Mouse (Mus musculus) hindbrain, embryonic 12.5 days (tissue): ENCODE measurements around the gene Inpp5d. TPM values are rescaled to one million over a fixed set of nuclear protein-coding genes. Genes with fewer than 3 reads are reported as not detected.

Experiments
- ATAC-seq: fragments of 200-750 bp; cut with Nextera tagmentation; 2 replicates; pipeline ENCODE4 v1.8.0; 2017; ENCODE audit warnings: moderate TSS enrichment; ENCODE audit not compliant: low FRiP score
- H3K27ac ChIP-seq: fragments of 300-500 bp; sonication (generic); 2 replicates; pipeline ENCODE4 v1.5.1; 2016; ENCODE audit warnings: mild to moderate bottlenecking
- H3K27me3 ChIP-seq: fragments of 300-500 bp; sonication (generic); 2 replicates; pipeline ENCODE4 v1.6.1; 2016; ENCODE audit warnings: mild to moderate bottlenecking
- H3K36me3 ChIP-seq: fragments of 300-500 bp; sonication (generic); 2 replicates; pipeline ENCODE4 v1.6.1; 2016; ENCODE audit warnings: mild to moderate bottlenecking
- H3K4me1 ChIP-seq: fragments of 300-500 bp; sonication (generic); 2 replicates; pipeline ENCODE4 v1.6.1; 2016
- H3K4me2 ChIP-seq: fragments of 300-500 bp; sonication (generic); replicated peaks from 2 replicates; pipeline ENCODE4 v1.6.1; 2016; ENCODE audit warnings: mild to moderate bottlenecking
- H3K4me3 ChIP-seq: fragments of 300-500 bp; sonication (generic); 2 replicates; pipeline ENCODE4 v1.5.1; 2016; ENCODE audit warnings: mild to moderate bottlenecking
- H3K9ac ChIP-seq: fragments of 300-500 bp; sonication (generic); 2 replicates; pipeline ENCODE4 v1.6.1; 2016; ENCODE audit warnings: mild to moderate bottlenecking, moderate library complexity
- H3K9me3 ChIP-seq: fragments of 300-500 bp; sonication (generic); replicated peaks from 2 replicates; pipeline ENCODE4 v1.6.1; 2016; ENCODE audit warnings: mild to moderate bottlenecking
- WGBS: fragments of 180-500 bp; shearing (Covaris S2); methylation state at CpG from one replicate; pipeline ENCODE4 v1.1.7; 2016; 5-methylcytosine and 5-hydroxymethylcytosine counted together
- polyA plus RNA-seq: library from polyadenylated mRNA; unstranded; fragments of >200 nt; fragmentation: Nextera tagmentation; extraction: Ambion mirVana; gene quantifications from 2 replicates; pipeline ENCODE4 v1.2.1, GENCODE M21; 2016

Gene Inpp5d
- polyA plus RNA-seq, 1 experiment from 2014 or later = 5.5 TPM

DNA sequence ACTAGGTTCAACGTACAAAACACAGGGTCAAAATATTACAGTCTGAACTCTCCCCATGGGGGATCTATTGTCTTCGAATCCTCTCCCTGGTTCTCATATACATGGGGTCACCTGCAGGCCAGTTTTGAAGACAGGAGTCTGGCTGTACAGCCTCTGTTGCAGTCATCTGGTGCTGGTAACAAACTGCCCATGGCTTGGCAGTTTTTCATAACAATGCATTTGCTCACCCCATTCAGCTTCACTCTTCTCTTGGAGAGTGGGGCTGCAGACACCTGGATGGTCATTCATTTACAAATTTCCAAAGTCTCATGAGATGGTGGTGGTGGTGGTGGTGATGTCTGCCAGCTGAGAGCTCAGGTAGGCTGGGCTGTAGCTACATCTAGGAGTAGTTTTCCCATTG lies 109.0 kb downstream of the Inpp5d start:
- H3K27me3 ChIP-seq = no peaks in the 10 kb centered on the region
- H3K4me3 ChIP-seq = no peak overlapping the region
- H3K27ac ChIP-seq = no peak overlapping the region
- H3K9me3 ChIP-seq = no peaks in the 10 kb centered on the region
- H3K9ac ChIP-seq = no peak overlapping the region
- no peak overlapping the region for H3K4me2 ChIP-seq
- ATAC-seq = no peak
- no peaks in the 10 kb centered on the region for H3K4me1 ChIP-seq
- WGBS = 78% methylated on average over 2 of the region's 2 CpGs
- no peaks in the 10 kb centered on the region for H3K36me3 ChIP-seq

DNA sequence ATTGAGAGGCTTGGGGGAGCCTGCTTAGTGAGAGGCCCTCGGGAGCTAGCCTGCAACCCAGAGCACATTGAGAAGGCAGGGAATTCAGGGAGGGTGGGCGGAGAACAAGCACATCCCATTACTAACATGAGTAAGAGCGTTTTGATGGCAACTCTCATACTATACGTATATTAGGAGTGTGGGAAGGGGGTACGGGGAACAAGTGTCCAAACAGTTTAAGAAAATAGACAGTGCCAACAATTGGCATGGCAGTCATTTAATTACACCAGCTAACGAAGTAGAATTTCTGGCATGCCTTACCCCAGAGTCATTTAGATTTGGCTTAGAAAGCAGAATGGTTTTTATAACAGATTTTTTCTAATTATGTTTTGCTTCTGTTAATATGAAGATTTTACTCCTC lies 109.7 kb downstream of the Inpp5d start:
- no peak overlapping the region for H3K27ac ChIP-seq
- no peak overlapping the region for H3K4me2 ChIP-seq
- no peaks in the 10 kb centered on the region for H3K9me3 ChIP-seq
- ATAC-seq = no peak
- no peaks in the 10 kb centered on the region for H3K27me3 ChIP-seq
- H3K4me3 ChIP-seq = no peak overlapping the region
- H3K9ac ChIP-seq = no peak overlapping the region
- WGBS = 90% methylated on average over 6 of the region's 6 CpGs
- no peaks in the 10 kb centered on the region for H3K36me3 ChIP-seq
- H3K4me1 ChIP-seq = no peaks in the 10 kb centered on the region

DNA sequence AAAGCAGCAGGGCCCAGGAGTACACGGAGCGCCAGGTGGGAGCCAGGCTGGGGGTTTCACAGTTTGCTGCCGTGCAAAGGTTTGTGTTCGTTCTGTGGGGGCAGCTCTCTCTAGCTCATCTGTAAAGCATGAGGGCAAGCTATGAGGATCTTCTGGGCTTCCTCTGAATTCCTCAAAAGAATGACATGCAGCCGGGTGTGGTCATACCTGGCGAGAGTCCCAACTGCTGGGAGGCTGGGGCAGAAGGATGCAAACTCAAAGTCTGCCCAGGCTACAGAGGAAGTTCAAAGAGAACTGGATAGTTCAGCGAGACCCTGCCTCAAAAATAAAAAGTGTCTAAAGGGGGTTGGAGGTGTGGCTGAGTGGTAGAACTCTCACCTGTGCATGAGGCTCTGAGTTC lies 110.2 kb downstream of the Inpp5d start:
- Histone ChIP-seq H3K9ac (no peak overlapping the region), H3K27me3 (no peaks in the 10 kb centered on the region), H3K4me3 (no peak overlapping the region), H3K36me3 (no peaks in the 10 kb centered on the region), H3K4me1 (no peaks in the 10 kb centered on the region), H3K27ac (no peak overlapping the region), H3K9me3 (no peaks in the 10 kb centered on the region), H3K4me2 (no peak overlapping the region)
- 88% methylated on average over 7 of the region's 7 CpGs for WGBS
- ATAC-seq = no peak

DNA sequence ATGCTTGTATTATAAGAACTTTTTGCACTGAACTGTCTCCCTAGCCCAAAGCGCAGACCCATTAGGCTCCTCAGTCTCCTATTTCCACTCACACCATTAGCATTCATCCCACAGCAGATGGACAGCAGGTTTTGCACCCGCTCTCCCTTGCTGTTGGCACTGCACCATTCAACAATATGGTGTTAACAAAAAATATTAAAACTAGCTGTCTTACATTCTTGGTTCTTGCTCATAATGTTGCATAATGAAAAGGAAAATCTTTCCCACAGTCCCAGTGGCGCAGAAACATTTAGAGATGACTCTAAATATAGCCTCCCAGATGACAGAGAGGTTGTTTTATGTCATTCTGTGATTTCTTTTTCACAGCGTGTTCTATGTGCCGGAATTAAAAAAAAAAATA lies 113.1 kb downstream of the Inpp5d start:
- Histone ChIP-seq H3K27ac (no peak overlapping the region), H3K4me2 (no peak overlapping the region), H3K27me3 (no peaks in the 10 kb centered on the region), H3K9me3 (no peaks in the 10 kb centered on the region), H3K4me1 (no peaks in the 10 kb centered on the region), H3K4me3 (no peak overlapping the region), H3K9ac (no peak overlapping the region), H3K36me3 (no peaks in the 10 kb centered on the region)
- ATAC-seq = no peak
- WGBS = 87% methylated on average over 5 of the region's 5 CpGs

DNA sequence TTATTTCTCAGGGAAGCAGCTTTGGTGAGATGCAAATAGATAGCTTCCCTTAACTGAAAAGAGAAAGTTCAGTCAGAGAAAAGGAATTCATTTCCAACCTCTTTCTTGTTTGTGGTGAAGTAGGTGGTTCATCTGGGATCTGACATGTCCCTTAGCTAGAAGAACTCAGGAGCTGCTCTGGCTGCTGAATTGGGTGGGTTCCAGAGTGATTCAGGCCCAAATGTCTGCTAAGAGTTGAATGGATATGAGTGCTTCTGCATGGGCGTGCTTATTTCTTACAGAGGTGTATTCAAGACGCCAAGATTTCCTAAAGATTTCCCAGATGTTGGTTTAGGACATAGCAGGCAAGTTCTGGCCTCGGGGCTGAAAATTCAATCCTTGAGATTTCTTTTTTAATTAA lies 114.0 kb downstream of the Inpp5d start:
- no peak for ATAC-seq
- Histone ChIP-seq H3K4me1 (no peaks in the 10 kb centered on the region), H3K27ac (no peak overlapping the region), H3K4me3 (no peak overlapping the region), H3K9me3 (no peaks in the 10 kb centered on the region), H3K36me3 (no peaks in the 10 kb centered on the region), H3K9ac (no peak overlapping the region), H3K27me3 (no peaks in the 10 kb centered on the region), H3K4me2 (no peak overlapping the region)
- WGBS = 78% methylated on average over 3 of the region's 3 CpGs

DNA sequence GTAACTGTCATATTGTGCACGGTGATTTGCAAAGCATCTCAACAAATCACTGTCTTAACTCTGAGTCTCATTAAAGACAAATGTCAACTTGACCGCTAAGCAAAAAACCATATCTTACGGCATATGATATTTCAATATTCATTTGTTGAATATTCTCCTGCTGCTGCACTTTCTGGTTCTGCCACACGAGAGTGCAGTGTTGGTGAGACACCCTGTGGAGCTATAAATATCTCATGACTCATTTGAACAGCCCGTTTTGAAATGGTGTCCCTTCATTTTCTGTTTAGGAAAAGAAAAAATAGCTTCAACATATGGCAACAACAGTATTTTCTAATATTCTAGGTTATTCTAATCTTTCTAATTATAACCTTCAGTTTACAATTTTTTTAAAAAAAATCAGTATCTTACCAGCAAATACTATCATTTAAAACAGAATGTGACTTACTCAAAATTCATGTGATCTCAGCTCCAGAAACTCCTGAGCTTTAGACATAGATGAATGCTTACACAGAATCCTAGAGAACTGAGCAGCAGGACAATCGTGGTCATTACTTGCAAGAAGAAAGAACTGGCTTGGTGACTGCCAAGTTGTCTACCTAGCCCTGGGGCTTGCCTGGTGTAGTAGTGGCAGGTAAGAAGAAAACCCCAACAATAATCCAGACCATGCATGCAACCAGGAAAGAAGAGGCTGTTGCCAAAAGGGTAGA lies 120.6 kb downstream of the Inpp5d start:
- Histone ChIP-seq H3K27me3 (no peaks in the 10 kb centered on the region), H3K36me3 (no peaks in the 10 kb centered on the region), H3K4me3 (no peak overlapping the region), H3K4me2 (no peak overlapping the region), H3K9ac (no peak overlapping the region), H3K27ac (no peak overlapping the region), H3K4me1 (no peaks in the 10 kb centered on the region), H3K9me3 (no peaks in the 10 kb centered on the region)
- ATAC-seq = no peak
- WGBS = 79% methylated on average over 6 of the region's 6 CpGs

DNA sequence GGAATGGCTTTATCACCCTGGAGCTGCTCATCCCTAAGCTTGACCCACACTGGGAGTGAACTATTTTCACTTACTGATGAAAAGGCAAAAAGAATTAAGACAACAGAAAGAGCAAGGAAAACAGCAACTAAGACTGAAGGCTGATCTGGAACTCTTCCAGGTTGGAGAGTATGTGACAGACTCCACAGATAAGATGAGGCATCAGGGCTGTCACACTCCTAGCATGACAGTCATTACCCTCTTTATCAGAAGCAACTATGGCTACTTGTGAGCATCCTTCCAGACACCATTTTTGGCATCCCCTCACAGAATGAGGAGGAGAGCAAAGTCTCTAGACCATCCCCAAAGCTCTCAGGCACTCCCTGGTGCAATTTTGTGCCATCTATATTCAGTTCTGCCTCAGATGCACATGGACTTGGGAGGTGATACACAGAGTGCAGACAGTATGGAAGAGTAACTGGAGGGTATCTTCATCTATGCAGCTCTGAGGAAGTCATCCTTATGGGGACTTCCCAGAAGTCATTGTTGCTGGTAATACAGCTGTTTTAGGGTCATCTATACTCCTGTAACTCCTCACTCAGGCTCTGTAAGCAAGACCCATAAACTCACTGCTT lies 129.4 kb downstream of the Inpp5d start:
- H3K9ac ChIP-seq = no peak overlapping the region
- H3K27ac ChIP-seq = no peak overlapping the region
- no peak overlapping the region for H3K4me3 ChIP-seq
- no peak overlapping the region for H3K4me2 ChIP-seq
- no peak for ATAC-seq
- H3K36me3 ChIP-seq = no peaks in the 10 kb centered on the region
- no peaks in the 10 kb centered on the region for H3K9me3 ChIP-seq
- peaks cover 3% of the 10 kb centered on the region; the same call in 1 of the 2 replicates for H3K27me3 ChIP-seq
- no peaks in the 10 kb centered on the region for H3K4me1 ChIP-seq

DNA sequence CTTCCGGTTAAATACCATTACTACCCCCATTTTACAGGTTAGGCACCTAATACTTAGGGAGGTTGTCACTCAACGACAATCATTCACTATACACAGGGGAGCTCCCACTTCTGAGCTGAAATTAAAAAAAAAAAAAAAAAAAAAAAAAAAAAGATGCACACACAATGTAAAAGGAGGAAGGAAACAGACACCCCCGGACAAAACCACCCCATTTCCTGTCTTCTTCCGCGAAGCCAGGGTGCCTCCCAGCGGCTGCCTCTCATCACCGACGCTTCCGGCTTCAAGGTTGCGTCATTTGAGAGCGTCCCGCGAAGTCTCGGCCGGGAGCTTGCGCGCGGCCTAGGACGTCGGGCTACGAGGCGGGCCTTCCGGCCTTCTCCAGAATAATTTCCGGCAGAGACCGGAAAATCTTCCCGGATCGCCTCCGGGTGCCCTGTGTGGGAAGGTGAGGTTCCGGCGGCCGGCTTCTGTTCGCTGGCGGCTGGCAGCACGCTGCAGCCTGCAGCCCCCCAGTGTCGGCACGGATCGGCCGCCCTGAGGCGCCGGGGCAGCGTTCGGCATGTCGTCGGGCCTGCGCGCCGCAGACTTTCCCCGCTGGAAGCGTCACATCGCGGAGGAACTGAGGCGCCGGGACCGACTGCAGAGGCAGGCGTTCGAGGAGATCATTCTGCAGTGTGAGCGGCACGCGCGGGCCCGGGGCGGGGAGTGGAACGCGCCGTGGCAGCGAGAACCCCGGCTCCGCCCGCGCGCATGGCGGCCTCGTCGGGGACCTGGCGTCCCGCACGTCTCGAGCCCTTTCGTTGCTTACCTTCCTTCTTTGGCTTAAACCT lies 135.7 kb downstream of the Inpp5d start, which contains the start of gene Atg16l1:
Gene Atg16l1, plus strand, starts transcription at position 230 of the 830 bp plus-strand sequence.
- WGBS = 2% methylated on average over 74 of the region's 79 CpGs

DNA sequence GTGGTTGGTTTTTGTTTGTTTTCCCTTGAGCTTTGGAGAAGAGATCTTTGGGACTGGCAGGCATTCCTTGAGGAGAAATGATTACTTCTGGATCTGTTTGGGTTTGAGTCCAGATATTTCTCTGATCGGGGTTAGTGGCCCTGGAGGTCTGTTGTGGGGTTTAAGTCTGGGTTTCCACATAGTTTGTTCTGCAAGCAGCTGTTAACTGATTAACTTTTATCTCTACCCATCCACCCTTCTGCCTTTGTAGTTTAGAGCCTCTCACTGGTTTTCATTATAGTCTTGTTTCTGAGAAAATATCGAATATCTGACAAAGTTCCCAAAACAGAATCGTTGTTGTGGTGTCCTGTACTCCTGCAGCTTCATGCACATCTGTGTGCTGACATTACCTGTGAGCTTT lies 143.7 kb downstream of the Inpp5d start:
- Histone ChIP-seq H3K36me3 (peaks cover 93% of the 10 kb centered on the region), H3K4me1 (no peaks in the 10 kb centered on the region)
- ATAC-seq = no peak

More for the DNA sequence above, 135.7 kb downstream of the Inpp5d start, which contains the start of gene Atg16l1:
- H3K36me3 ChIP-seq = peaks cover 25% of the 10 kb centered on the region
- no peaks in the 10 kb centered on the region for H3K27me3 ChIP-seq
- H3K9me3 ChIP-seq = no peaks in the 10 kb centered on the region
- peak within 1 kb of the TSS; percentile 75 for H3K4me2 ChIP-seq
- peak within 1 kb of the TSS; percentile 92 for H3K27ac ChIP-seq
- peaks cover 9% of the 10 kb centered on the region for H3K4me1 ChIP-seq
- peak; percentile 98 for ATAC-seq
- peak within 1 kb of the TSS; percentile 93 for H3K9ac ChIP-seq
- peak within 1 kb of the TSS; percentile 99 for H3K4me3 ChIP-seq

DNA sequence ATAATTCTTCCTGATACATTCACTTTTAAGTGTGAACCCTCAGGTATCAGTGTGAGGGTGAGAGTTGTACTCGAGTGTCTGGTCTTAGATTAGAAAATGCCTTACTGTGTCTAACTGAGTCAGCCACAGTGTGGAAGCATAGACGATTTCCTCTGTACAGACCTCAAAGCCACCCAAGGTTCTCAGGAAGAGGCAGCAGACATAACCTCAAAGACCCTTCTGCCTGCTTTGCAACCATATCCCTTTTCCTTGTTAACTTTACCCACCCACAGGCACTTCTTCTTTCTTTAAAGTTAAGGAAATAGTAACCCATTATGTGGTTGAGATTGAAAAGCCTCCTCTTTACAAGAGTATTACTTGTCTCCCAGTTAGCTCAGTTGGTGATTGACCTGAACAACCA lies 145.6 kb downstream of the Inpp5d start:
- WGBS = 95% methylated on average over 2 of the region's 2 CpGs
- no peak for ATAC-seq
- no peaks in the 10 kb centered on the region for H3K9me3 ChIP-seq
- H3K9ac ChIP-seq = no peak overlapping the region
- H3K27ac ChIP-seq = no peak overlapping the region
- no peaks in the 10 kb centered on the region for H3K27me3 ChIP-seq
- no peak overlapping the region for H3K4me3 ChIP-seq
- H3K36me3 ChIP-seq = peaks cover 88% of the 10 kb centered on the region
- no peaks in the 10 kb centered on the region for H3K4me1 ChIP-seq
- H3K4me2 ChIP-seq = no peak overlapping the region

More for the DNA sequence above, 143.7 kb downstream of the Inpp5d start:
- Histone ChIP-seq H3K9ac (no peak overlapping the region), H3K27me3 (no peaks in the 10 kb centered on the region), H3K4me3 (no peak overlapping the region), H3K4me2 (no peak overlapping the region), H3K9me3 (no peaks in the 10 kb centered on the region), H3K27ac (no peak overlapping the region)
- whole genome bisulfite sequencing = 95% methylated on average over 3 of the region's 3 CpGs

DNA sequence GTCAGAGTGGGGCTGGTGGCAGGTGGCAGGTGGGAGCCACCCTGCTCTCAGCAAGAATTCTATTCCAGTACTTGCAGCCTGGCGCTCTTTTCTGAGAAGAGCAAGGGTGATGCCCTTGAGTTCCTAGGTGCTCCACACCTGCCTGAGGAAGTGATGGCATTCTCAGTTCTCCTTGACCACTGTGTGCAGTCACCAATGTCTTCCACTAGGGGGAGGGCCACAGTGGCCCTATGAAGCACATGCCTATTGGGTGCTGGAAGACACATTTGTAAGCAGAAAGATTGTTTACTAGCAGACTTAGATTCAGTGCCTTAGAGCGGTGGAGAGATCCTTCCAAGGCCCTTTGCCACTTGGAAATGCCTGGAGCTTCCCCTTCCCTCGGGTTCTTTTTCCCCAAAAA lies 146.1 kb downstream of the Inpp5d start:
- H3K27me3 ChIP-seq = no peaks in the 10 kb centered on the region
- H3K9ac ChIP-seq = no peak overlapping the region
- peaks cover 89% of the 10 kb centered on the region for H3K36me3 ChIP-seq
- no peak overlapping the region for H3K4me3 ChIP-seq
- H3K4me2 ChIP-seq = no peak overlapping the region
- no peaks in the 10 kb centered on the region for H3K9me3 ChIP-seq
- ATAC-seq = no peak
- H3K27ac ChIP-seq = no peak overlapping the region
- WGBS = 94% methylated on average over 3 of the region's 3 CpGs
- no peaks in the 10 kb centered on the region for H3K4me1 ChIP-seq

DNA sequence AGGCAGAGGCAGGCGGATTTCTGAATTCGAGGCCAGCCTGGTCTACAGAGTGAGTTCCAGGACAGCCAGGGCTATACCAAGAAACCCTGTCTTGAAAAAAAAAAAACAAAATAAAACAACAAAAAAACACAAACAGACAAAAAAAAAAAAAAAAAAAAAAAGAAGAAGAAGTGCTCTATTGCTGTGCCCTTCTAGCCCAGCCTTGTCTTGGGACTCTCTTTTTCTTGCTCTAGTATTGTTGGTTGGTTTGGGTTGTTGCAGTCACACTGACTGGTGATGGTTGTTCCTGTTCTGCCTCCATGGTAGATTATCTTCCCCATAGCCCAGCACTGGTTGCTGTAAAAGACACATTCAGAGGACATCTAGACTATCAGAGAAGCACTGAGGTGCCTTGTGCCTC lies 149.2 kb downstream of the Inpp5d start:
- peaks cover 89% of the 10 kb centered on the region for H3K36me3 ChIP-seq
- no peak overlapping the region for H3K4me2 ChIP-seq
- 94% methylated on average over 2 of the region's 2 CpGs for WGBS
- no peak for ATAC-seq
- H3K9ac ChIP-seq = no peak overlapping the region
- H3K9me3 ChIP-seq = no peaks in the 10 kb centered on the region
- no peaks in the 10 kb centered on the region for H3K4me1 ChIP-seq
- H3K4me3 ChIP-seq = no peak overlapping the region
- H3K27me3 ChIP-seq = no peaks in the 10 kb centered on the region
- H3K27ac ChIP-seq = no peak overlapping the region
